Mouse (Mus musculus) frontal cortex, adult (tissue): Measurements from ENCODE around the gene Fgd1.

Experiments
- ATAC-seq: cut with Nextera tagmentation; 2 replicates; pipeline ENCODE4 v1.9.2; 2017; ENCODE audit warnings: mild to moderate bottlenecking, moderate library complexity, mixed read lengths; ENCODE audit not compliant: low TSS enrichment

The Fgd1 gene

DNA sequence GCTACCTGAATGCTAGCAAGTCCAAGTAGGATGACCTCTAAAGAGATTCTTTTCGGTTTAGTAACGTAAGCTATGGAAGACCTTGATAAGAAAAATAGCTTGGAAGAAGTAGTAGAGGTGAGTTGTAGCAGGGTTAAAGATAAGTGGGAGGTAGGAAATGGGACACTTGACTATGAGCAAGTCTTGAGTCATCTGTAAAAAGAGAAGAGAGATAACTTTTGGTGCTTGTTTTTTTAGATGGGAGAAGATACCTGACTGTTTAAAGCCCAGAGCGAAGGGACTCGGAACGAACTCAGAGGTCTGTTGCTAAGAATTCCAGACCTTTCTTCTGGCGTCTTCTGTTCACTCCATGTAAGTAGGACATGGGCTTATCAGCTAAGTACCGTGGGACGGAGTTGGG, at the start of gene Fgd1:
TSS of gene Fgd1 (plus strand) at position 301 of the 400 bp plus-strand sequence.
- no peak for ATAC-seq

DNA sequence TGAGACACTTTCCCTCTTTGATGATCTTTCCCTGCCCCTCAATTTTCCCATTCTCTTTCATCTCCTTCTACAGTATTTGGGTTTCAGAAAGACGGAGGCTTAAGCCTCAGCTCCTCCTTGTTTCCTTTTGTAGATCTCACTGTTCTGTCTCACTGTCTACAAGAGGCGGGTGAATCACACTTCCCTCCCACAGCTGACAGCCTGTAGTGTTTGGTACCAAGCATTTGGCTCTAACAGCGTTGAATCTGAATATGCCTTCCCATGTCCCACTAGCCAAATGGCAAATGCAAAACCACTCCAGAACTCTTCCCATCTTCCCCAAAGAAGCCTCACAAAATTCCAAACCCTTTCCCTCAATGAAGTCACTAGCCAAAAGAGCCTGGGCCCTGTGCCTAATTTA, 49.2 kb upstream of the Fgd1 start:
- ATAC-seq = peak; percentile 99

- ATAC-seq = peak; percentile 96
Measured at GRCm38 (mm10) chrX:151016938-151017877, 28.7 kb upstream of the Fgd1 start, which contains the start of gene Gnl3l. Gnl3l (minus strand) TSS chrX:151017322.

DNA sequence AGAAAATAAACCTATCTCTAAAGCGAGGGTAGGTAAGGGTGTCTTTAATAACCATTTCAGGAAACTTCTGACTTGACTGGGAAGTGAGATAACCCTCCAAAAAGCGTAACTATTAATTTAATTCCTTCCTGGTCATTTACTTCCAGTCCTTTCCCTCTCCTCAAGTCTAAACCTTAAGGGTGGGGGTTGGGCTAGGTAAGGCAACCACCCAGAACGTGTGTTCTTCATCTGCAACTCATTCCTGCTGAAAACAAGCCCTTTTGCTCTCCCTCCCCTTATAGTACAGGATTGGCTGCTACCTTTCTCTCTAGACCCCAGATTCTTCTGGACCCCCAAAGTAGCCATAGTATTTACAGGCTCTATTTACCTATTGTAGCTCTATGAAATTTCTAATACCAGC, 28.1 kb upstream of the Fgd1 start:
- ATAC-seq = no peak

- no peak for ATAC-seq
Measured at GRCm38 (mm10) chrX:151018798-151019197, 27.2 kb upstream of the Fgd1 start.

- ATAC-seq = no peak
Measured at GRCm38 (mm10) chrX:151031400-151031799, 14.6 kb upstream of the Fgd1 start.

DNA sequence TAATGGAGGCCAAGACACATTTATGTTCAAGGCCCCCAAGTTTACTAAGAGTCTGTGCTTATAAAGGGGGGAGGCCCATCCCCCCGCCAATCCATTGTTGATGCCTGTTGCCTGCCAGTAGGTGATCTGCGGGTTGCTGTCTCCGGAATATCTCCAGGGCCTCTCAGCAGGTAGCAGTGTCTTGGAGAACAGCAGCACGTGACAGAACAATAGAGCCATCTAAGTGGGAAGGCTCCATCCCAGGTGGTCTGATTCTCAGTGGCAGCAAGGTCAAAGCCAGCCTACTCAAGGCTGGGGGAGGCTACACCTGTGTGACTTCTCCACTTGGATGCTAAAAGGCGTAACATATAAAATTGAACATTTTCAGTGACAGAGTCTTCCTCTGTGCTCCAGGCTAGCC, 4.7 kb upstream of the Fgd1 start:
- no peak for ATAC-seq

GRCm38 (mm10) chrX:151046321-151046720, 371 bp downstream of the Fgd1 start:
- no peak for ATAC-seq

- peak; percentile 72 for ATAC-seq
Measured at GRCm38 (mm10) chrX:151046777-151047430, 954 bp downstream of the Fgd1 start.

DNA sequence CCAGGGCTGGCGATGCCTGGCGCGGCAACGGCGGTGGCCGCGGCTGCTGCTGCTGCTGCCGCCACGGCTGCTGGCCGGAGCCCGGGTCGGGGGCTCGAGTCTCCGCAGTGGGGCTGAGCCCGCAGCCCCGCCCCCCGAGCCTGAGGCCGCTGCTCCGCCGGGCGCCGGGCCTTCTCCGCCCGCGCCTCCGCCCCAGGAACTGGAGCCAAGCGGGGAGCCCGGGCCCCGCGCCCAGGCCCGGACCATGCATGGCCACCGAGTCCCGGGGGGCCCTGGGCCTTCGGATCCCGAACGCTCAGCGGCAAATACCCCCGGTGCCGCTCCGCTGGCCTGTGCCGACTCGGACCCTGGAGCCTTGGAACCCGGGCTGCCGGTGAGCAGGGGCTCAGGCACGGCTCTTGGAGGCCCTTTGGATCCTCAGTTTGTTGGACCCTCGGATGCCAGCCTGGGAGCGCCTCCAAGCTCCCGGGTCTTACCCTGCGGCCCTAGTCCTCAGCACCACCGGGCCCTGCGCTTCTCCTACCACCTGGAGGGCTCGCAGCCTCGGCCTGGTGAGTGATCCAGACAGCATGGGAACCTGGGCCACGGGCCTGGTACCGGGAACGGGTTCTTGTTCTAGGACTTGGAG, 1.6 kb downstream of the Fgd1 start:
- ATAC-seq = peak; percentile 38; the same call in 1 of the 2 replicates

- ATAC-seq = no peak
Measured at GRCm38 (mm10) chrX:151049661-151050215, 3.8 kb downstream of the Fgd1 start.

DNA sequence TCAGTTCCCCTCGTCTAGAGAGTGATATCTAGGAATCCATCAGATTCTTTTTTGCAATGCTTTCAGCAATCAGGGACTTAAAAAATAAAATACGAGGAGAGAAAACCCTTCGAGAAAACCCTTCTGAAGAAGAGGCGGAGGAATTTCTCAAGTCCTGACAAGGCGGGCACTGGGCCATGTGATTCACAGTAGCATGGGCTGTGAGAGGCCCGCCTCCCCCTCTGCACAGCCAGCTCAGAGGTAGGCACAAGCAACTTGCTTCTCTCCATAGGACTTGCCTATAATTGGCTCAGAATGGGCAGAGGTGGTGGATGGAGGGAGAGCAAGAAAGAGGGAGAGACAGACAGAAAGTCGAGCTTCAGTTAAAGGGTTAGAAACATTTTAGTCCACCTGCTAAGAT, 4.4 kb downstream of the Fgd1 start:
- ATAC-seq = peak; percentile 69

DNA sequence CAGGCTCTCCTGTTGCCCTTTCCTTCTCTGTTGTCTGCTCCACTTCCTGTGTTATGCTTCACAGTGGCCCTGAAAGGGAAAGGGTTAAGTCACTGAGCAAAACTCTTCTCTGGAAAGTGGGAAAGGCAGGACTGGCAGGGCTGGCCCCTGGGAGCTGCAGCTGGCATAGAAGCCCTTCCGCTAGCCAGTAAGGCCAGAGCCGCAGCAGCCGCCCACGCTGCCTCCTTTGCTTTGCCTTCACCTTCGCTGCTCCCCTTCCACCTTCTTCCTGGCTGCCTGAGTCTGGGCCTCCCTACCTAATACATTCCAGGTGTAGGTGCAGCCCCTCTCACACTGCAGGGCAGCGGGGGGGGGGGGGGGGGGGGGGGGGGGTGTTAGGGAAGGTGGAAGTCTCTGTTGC, 8.5 kb downstream of the Fgd1 start:
- no peak for ATAC-seq

DNA sequence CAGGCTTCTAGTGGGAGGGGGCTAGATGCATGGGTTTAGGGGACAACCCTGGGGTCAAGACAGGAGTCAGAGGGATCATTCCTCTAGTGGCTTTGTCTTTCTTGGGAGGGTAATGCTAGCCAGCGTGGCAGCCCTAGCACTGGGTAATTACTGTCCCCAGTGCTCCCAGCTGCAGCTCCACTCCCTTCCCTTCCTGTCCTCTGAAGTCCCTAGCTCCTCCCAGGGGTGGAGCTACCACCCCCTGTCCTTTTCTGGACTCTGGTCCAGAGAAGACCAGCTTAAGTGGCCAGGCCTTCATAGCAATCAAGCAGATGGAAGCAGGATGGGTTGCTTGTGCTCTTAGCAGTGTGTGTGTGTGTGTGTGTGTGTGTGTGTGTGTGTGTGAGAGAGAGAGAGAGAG, 9.6 kb downstream of the Fgd1 start:
- ATAC-seq = peak; percentile 52; the same call in 1 of the 2 replicates

GRCm38 (mm10) chrX:151059346-151059745, 13.4 kb downstream of the Fgd1 start:
- ATAC-seq = no peak

- no peak for ATAC-seq
Measured at GRCm38 (mm10) chrX:151061615-151062299, 15.8 kb downstream of the Fgd1 start.

DNA sequence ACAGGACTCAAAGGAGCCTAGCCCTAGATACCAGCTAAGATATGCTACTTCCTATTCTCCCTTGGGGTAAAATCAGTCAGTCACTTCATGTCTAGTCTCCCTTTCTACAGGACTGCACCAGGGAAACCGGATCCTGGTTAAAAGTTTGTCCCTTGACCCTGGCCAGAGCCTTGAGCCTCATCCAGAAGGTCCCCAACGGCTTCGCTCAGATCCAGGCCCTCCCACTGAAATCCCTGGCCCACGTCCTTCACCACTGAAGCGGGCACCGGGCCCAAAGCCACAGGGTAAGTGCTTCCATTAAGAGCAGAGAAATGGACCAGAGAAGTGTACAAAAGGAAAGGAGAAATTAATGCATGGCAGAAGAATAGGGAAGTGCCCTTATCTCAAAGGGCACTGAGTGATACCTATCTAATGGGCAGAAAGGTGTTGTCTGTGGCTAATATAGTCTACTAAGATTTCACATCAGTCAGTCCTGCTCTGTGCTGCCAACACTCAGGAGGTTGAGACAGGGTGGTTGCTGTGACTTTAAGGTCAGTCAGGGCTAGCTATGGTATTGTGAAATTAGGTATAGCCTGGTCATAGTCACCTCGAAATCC, 20.2 kb downstream of the Fgd1 start:
- ATAC-seq = no peak

DNA sequence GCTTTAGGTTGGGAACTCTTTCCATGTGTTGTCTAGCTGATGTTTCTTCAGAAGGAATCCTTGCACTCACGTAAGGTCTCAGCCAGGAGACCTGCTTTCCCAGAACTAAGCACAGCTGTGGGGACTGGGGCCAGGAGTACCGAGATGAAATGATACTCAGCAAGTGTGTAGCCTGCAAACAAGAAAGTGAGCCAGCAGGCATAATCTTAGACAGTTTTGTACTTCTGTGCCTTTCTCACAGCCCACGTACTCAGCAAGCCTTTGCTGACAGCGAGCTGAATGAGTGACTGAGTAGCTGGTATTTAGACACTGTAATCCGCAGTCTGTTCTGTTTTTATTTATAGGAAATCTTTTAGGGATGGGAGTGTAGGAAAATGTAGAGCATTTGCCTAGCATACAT, 21.9 kb downstream of the Fgd1 start:
- peak; percentile 93 for ATAC-seq

- ATAC-seq = peak; percentile 64; the same call in 1 of the 2 replicates
Measured at GRCm38 (mm10) chrX:151076007-151076406, 30.1 kb downstream of the Fgd1 start.

GRCm38 (mm10) chrX:151076941-151077485, 31.1 kb downstream of the Fgd1 start:
- no peak for ATAC-seq

GRCm38 (mm10) chrX:151085599-151085998, 39.6 kb downstream of the Fgd1 start:
- no peak for ATAC-seq
